Mouse (Mus musculus) liver, adult 2 months (tissue): ENCODE measurements around the gene Med25. TPM values are rescaled to one million over a fixed set of nuclear protein-coding genes. Genes with fewer than 3 reads are reported as not detected.

Experiments used
- DNase-seq: peaks from one replicate; pipeline ENCODE4 v3.0.0-alpha.2; 2011; ENCODE audit warnings: low read depth, low spot score; ENCODE audit errors: extremely low read depth
- H3K27ac ChIP-seq: fragments of 200-500 bp; replicated peaks from 2 replicates; pipeline ENCODE4 v1.5.1; 2012; ENCODE audit warnings: low read depth, mild to moderate bottlenecking, control low read depth, inconsistent platforms, low read length; ENCODE audit not compliant: insufficient read depth
- H3K27me3 ChIP-seq: fragments of 200-500 bp; 2 replicates; pipeline ENCODE4 v1.6.1; 2012; ENCODE audit warnings: mild to moderate bottlenecking, moderate library complexity, low read length, inconsistent platforms; ENCODE audit not compliant: control insufficient read depth, insufficient read depth
- H3K36me3 ChIP-seq: fragments of 200-500 bp; 2 replicates; pipeline ENCODE4 v1.6.1; 2012; ENCODE audit warnings: low read length, inconsistent platforms; ENCODE audit not compliant: control insufficient read depth, insufficient read depth
- H3K4me1 ChIP-seq: fragments of 200-500 bp; 2 replicates; pipeline ENCODE4 v1.6.1; 2011; ENCODE audit warnings: low read length; ENCODE audit not compliant: control insufficient read depth, insufficient read depth
- H3K4me3 ChIP-seq: fragments of 200-500 bp; 2 replicates; pipeline ENCODE4 v1.5.1; 2011; ENCODE audit warnings: low read depth, mild to moderate bottlenecking, control low read depth, low read length, moderate library complexity; ENCODE audit not compliant: insufficient read depth
- H3K79me2 ChIP-seq: fragments of 200-500 bp; 2 replicates; pipeline ENCODE4 v1.6.1; 2012; ENCODE audit warnings: inconsistent platforms, mild to moderate bottlenecking, low read length, moderate library complexity; ENCODE audit not compliant: control insufficient read depth, insufficient read depth
- H3K9ac ChIP-seq: fragments of 200-500 bp; 2 replicates; pipeline ENCODE4 v1.6.1; 2012; ENCODE audit warnings: low read depth, mild to moderate bottlenecking, control low read depth, inconsistent platforms, low read length
- CTCF ChIP-seq: fragments of 200-500 bp; IDR thresholded peaks from 2 replicates; pipeline ENCODE4 v1.5.1; 2011; ENCODE audit warnings: low read depth, low read length, control low read depth
- POLR2A ChIP-seq: fragments of 200-500 bp; IDR thresholded peaks from 2 replicates; pipeline ENCODE4 v1.6.1; 2011; ENCODE audit warnings: low read length, control low read depth; ENCODE audit not compliant: insufficient read depth; ENCODE audit errors: extremely low read depth
- WGBS: fragments of 180-500 bp; shearing (Covaris S2); methylation state at CpG from one replicate; pipeline ENCODE4 v1.1.7; 2018; 5-methylcytosine and 5-hydroxymethylcytosine counted together
- polyA plus RNA-seq: library from polyadenylated mRNA; depleted of rRNA; stranded (reverse); fragments of >200 nt; gene quantifications from 2 replicates; pipeline ENCODE4 v1.2.3, GENCODE M21; 2012
- total RNA-seq: library from RNA; depleted of rRNA; stranded (reverse); fragments of >200 nt; gene quantifications from 2 replicates; pipeline ENCODE4 v1.2.3, GENCODE M21; 2014

Med25 gene
- total and polyA plus RNA-seq, 2 experiments: 11.6 to 114 TPM

GRCm38 (mm10) chr7:44850789-44851624 is 41.5 kb downstream of the Med25 start:
- Histone ChIP-seq H3K27ac (peak overlapping the region; percentile 98), H3K27me3 (no peaks in the 10 kb centered on the region), H3K79me2 (peaks cover 22% of the 10 kb centered on the region; the same call in 1 of the 2 replicates), H3K4me3 (peak overlapping the region; percentile 93), H3K4me1 (peaks cover 23% of the 10 kb centered on the region), H3K9ac (peak overlapping the region; percentile 92), H3K36me3 (peaks cover 5% of the 10 kb centered on the region; the same call in 1 of the 2 replicates)
- TF ChIP-seq CTCF (no peak), POLR2A (no peak)
- 64% methylated on average over 8 of the region's 8 CpGs for WGBS
- no peak for DNase-seq

GRCm38 (mm10) chr7:44850146-44850545 is 42.4 kb downstream of the Med25 start:
- peak overlapping the region; percentile 92 for H3K9ac ChIP-seq
- peak overlapping the region; percentile 98 for H3K27ac ChIP-seq
- peaks cover 13% of the 10 kb centered on the region; the same call in 1 of the 2 replicates for H3K36me3 ChIP-seq
- H3K79me2 ChIP-seq: peaks cover 22% of the 10 kb centered on the region; the same call in 1 of the 2 replicates
- peak; percentile 55; the same call in 1 of the 2 replicates for TF ChIP-seq POLR2A
- no peak for TF ChIP-seq CTCF
- H3K4me1 ChIP-seq: peaks cover 23% of the 10 kb centered on the region
- DNase-seq: peak; percentile 52
- H3K27me3 ChIP-seq: no peaks in the 10 kb centered on the region
- peak overlapping the region; percentile 93 for H3K4me3 ChIP-seq
- WGBS: under 1% methylated on average over 33 of the region's 33 CpGs

GRCm38 (mm10) chr7:44849416-44850111 is 42.9 kb downstream of the Med25 start:
- Histone ChIP-seq H3K27ac (peak overlapping the region; percentile 98), H3K27me3 (no peaks in the 10 kb centered on the region), H3K79me2 (peaks cover 22% of the 10 kb centered on the region; the same call in 1 of the 2 replicates), H3K36me3 (peaks cover 13% of the 10 kb centered on the region; the same call in 1 of the 2 replicates), H3K4me1 (peaks cover 23% of the 10 kb centered on the region), H3K9ac (peak overlapping the region; percentile 92), H3K4me3 (peak overlapping the region; percentile 93)
- DNase-seq: peak; percentile 85
- TF ChIP-seq CTCF (no peak), POLR2A (0 out of 2 replicates have a peak, but pooled peaks have one; percentile 39)
- WGBS: under 1% methylated on average over 41 of the region's 41 CpGs

GRCm38 (mm10) chr7:44848561-44849415 is 43.7 kb downstream of the Med25 start, which contains the start of the genes Akt1s1 and Tbc1d17:
Akt1s1 (plus strand) TSS chr7:44848991.
Tbc1d17 (minus strand) TSS chr7:44849079.
- Histone ChIP-seq H3K9ac (peak within 1 kb of the TSS; percentile 92), H3K27me3 (no peaks in the 10 kb centered on the region), H3K4me1 (peaks cover 23% of the 10 kb centered on the region), H3K36me3 (peaks cover 17% of the 10 kb centered on the region; the same call in 1 of the 2 replicates), H3K27ac (peak within 1 kb of the TSS; percentile 98), H3K79me2 (peaks cover 22% of the 10 kb centered on the region; the same call in 1 of the 2 replicates), H3K4me3 (peak within 1 kb of the TSS; percentile 93)
- under 1% methylated on average over 53 of the region's 54 CpGs for WGBS
- TF ChIP-seq POLR2A (0 out of 2 replicates have a peak, but pooled peaks have one; percentile 62), CTCF (no peak)
- peak; percentile 100 for DNase-seq

- Histone ChIP-seq H3K79me2 (peaks cover 22% of the 10 kb centered on the region; the same call in 1 of the 2 replicates), H3K27me3 (no peaks in the 10 kb centered on the region), H3K36me3 (peaks cover 17% of the 10 kb centered on the region; the same call in 1 of the 2 replicates), H3K4me3 (peak overlapping the region; percentile 60), H3K9ac (peak overlapping the region; percentile 49), H3K4me1 (peaks cover 17% of the 10 kb centered on the region), H3K27ac (no peak overlapping the region)
- DNase-seq: no peak
- WGBS: 44% methylated on average over 5 of the region's 5 CpGs
- TF ChIP-seq POLR2A (no peak), CTCF (no peak)
These were observed 44.7 kb downstream of the Med25 start for GRCm38 (mm10) chr7:44847772-44848171.
